9 mouse cellular contexts compared by ENCODE assay signal in genomic region chr19:44299902-44300301, GRCm38 (mm10). TPM values are rescaled to one million over a fixed set of nuclear protein-coding genes. Genes with fewer than 3 reads are reported as not detected.
DNase-seq lines count a peak whose midpoint lies in the region; ATAC-seq and TF ChIP-seq lines count a peak whose summit lies in the region.
"Had no signal": no experiment of that assay in that cellular context is flagged by ENCODE, and none has a peak within 500 bp of the region (broad histone marks: within the 10 kb centered on the region; RNA-seq: fewer than 3 reads in every experiment).

No protein-coding gene starts in this region.

- peak overlapping the region; percentile 38 for H3K4me2 ChIP-seq in hindbrain, embryonic 12.5 days (replicated peaks)
- H3K4me2 ChIP-seq in liver, embryonic 16.5 days (ENCODE audit: low read depth, low read length) = peak overlapping the region; percentile 53
- H3K4me2 ChIP-seq in stomach, postnatal 0 days (replicated peaks; ENCODE audit: low read depth) = no peak overlapping the region

- no peak for TF ChIP-seq EP300 in stomach, postnatal 0 days (optimal IDR thresholded peaks at IDR 0.05)

- H3K27ac ChIP-seq in hindbrain, embryonic 12.5 days = no peak overlapping the region; the same call in 1 of the 2 replicates
- H3K27ac ChIP-seq in liver, embryonic 16.5 days (ENCODE audit: low read length) = peak overlapping the region; percentile 53
- 0 out of 2 replicates have a peak overlapping the region, but pooled peaks have one; percentile 24 for H3K27ac ChIP-seq in stomach, postnatal 0 days (replicated peaks)

- H3K9me3 ChIP-seq in megakaryocyte, embryonic 14.5 days = no peaks in the 10 kb centered on the region
- H3K9me3 ChIP-seq in hindbrain, embryonic 12.5 days (replicated peaks) = no peaks in the 10 kb centered on the region
- H3K9me3 ChIP-seq in liver, embryonic 16.5 days (replicated peaks; ENCODE audit: control insufficient read depth, low read length) = no peaks in the 10 kb centered on the region
- no peaks in the 10 kb centered on the region for H3K9me3 ChIP-seq in stomach, postnatal 0 days (ENCODE audit: control insufficient read depth, low read length)

- WGBS in hindbrain, embryonic 12.5 days = 83% methylated on average over 6 of the region's 6 CpGs
- 14% methylated on average over 6 of the region's 6 CpGs for WGBS in liver, embryonic 16.5 days (ENCODE audit: insufficient replicate concordance)
- WGBS in stomach, postnatal 0 days = 35% methylated on average over 6 of the region's 6 CpGs

- DNase-seq in stomach, postnatal 0 days (ENCODE audit: low spot score) = peak; percentile 17
- DNase-seq in thymus, postnatal 14 days = no peak
- DNase-seq in embryo, embryonic 9.5 days (ENCODE audit: extremely low spot score) = no peak
- no peak for DNase-seq in gastrocnemius, adult 8-10 months (ENCODE audit: low spot score in 2 of 2)
- DNase-seq: cerebellum, adult 9-10 months had no signal

- no peaks in the 10 kb centered on the region for H3K27me3 ChIP-seq in megakaryocyte, embryonic 14.5 days (replicated peaks)
- H3K27me3 ChIP-seq in hindbrain, embryonic 12.5 days = no peaks in the 10 kb centered on the region
- H3K27me3 ChIP-seq in liver, embryonic 16.5 days (ENCODE audit: control insufficient read depth, insufficient read depth, low read depth, low read length) = no peaks in the 10 kb centered on the region
- H3K27me3 ChIP-seq in stomach, postnatal 0 days (ENCODE audit: control insufficient read depth, insufficient read depth, low read length) = no peaks in the 10 kb centered on the region

- ATAC-seq in megakaryocyte, adult 5-6 weeks (ENCODE audit: poor library complexity, severe bottlenecking) = no peak
- ATAC-seq in hindbrain, embryonic 12.5 days (ENCODE audit: low FRiP score) = no peak
- ATAC-seq in liver, embryonic 16.5 days (ENCODE audit: low read depth) = peak; percentile 39
- ATAC-seq in stomach, postnatal 0 days (ENCODE audit: low FRiP score, low TSS enrichment) = no peak

- peaks cover 90% of the 10 kb centered on the region for H3K4me1 ChIP-seq in megakaryocyte, embryonic 14.5 days
- H3K4me1 ChIP-seq in hindbrain, embryonic 12.5 days = peaks cover 68% of the 10 kb centered on the region
- peaks cover 75% of the 10 kb centered on the region for H3K4me1 ChIP-seq in liver, embryonic 16.5 days (ENCODE audit: control insufficient read depth, low read depth, low read length)
- peaks cover 10% of the 10 kb centered on the region for H3K4me1 ChIP-seq in stomach, postnatal 0 days (replicated peaks; ENCODE audit: control insufficient read depth, insufficient read depth)

- H3K9ac ChIP-seq in hindbrain, embryonic 12.5 days = 0 out of 2 replicates have a peak overlapping the region, but pooled peaks have one; percentile 19
- H3K9ac ChIP-seq in liver, embryonic 16.5 days (ENCODE audit: low read depth, low read length) = peak overlapping the region; percentile 33; the same call in 1 of the 2 replicates
- H3K9ac ChIP-seq in stomach, postnatal 0 days (ENCODE audit: low read length) = no peak overlapping the region

- peak overlapping the region; percentile 67 for H3K4me3 ChIP-seq in megakaryocyte, embryonic 14.5 days (replicated peaks)
- H3K4me3 ChIP-seq in hindbrain, embryonic 12.5 days = peak overlapping the region; percentile 13; the same call in 1 of the 2 replicates
- H3K4me3 ChIP-seq in liver, embryonic 16.5 days (ENCODE audit: low read depth, low read length) = no peak overlapping the region
- H3K4me3 ChIP-seq in stomach, postnatal 0 days (ENCODE audit: low read depth, low read length) = no peak overlapping the region

- peaks cover 97% of the 10 kb centered on the region for H3K36me3 ChIP-seq in megakaryocyte, embryonic 14.5 days (replicated peaks; ENCODE audit: low read length)
- H3K36me3 ChIP-seq in hindbrain, embryonic 12.5 days = peaks cover 97% of the 10 kb centered on the region
- peaks cover 50% of the 10 kb centered on the region for H3K36me3 ChIP-seq in liver, embryonic 16.5 days (ENCODE audit: control insufficient read depth, insufficient read depth)
- peaks cover 39% of the 10 kb centered on the region for H3K36me3 ChIP-seq in stomach, postnatal 0 days (ENCODE audit: control insufficient read depth, insufficient read depth, low read length)

- TF ChIP-seq CTCF in stomach, postnatal 0 days (IDR thresholded peaks at IDR 0.05; ENCODE audit: low read depth) = no peak

RNA-seq across cellular contexts. Expression of gene Scd2, which starts 6.4 kb away (rescaled TPM):
- polyA plus RNA-seq in megakaryocyte, embryonic 14.5 days (2012; ENCODE audit: insufficient read depth, low replicate concordance) = 6.4 and 14.5 TPM in 2 replicates
- total RNA-seq in megakaryocyte, adult 5-6 weeks (2015) = 30.0 and 33.3 TPM in 2 replicates
- 26.9 and 28.9 TPM in 2 replicates for total RNA-seq in megakaryocyte, adult 5-6 weeks (2017)
- polyA plus RNA-seq in hindbrain, embryonic 12.5 days (2016; fragmentation: Nextera tagmentation; extraction: Ambion mirVana) = 404 and 420 TPM in 2 replicates
- polyA plus RNA-seq in liver, embryonic 16.5 days (2015; fragmentation: Nextera tagmentation; extraction: Ambion mirVana) = 131 and 147 TPM in 2 replicates
- 29.5 and 34.0 TPM in 2 replicates for polyA plus RNA-seq in stomach, postnatal 0 days (2015; fragmentation: Nextera tagmentation; extraction: Ambion mirVana)
- total RNA-seq in gastrocnemius, adult 8-10 months (2022) = 1 to 10 TPM; 3.7 to 7.8 (median 7.1) TPM

RNA-seq across cellular contexts. Expression of gene Scd4, which starts 33.0 kb away (rescaled TPM):
- not detected in 2 replicates for polyA plus RNA-seq in megakaryocyte, embryonic 14.5 days (2012; ENCODE audit: insufficient read depth, low replicate concordance)
- 0.40 TPM in 1 of 2 replicates, not detected in the other for total RNA-seq in megakaryocyte, adult 5-6 weeks (2015)
- total RNA-seq in megakaryocyte, adult 5-6 weeks (2017) = 0.12 TPM in 1 of 2 replicates, not detected in the other
- 0.07 and 0.10 TPM in 2 replicates for polyA plus RNA-seq in hindbrain, embryonic 12.5 days (2016; fragmentation: Nextera tagmentation; extraction: Ambion mirVana)
- 0.04 and 0.07 TPM in 2 replicates for polyA plus RNA-seq in liver, embryonic 16.5 days (2015; fragmentation: Nextera tagmentation; extraction: Ambion mirVana)
- polyA plus RNA-seq in stomach, postnatal 0 days (2015; fragmentation: Nextera tagmentation; extraction: Ambion mirVana) = 0.08 TPM in 1 of 2 replicates, not detected in the other
- under 1 TPM in 1 of 4 experiments, not detected in 3; 0.13 TPM for total RNA-seq in gastrocnemius, adult 8-10 months (2022)

Comparison
In these comparisons a context has a peak if more than half of its experiments do, and no peak if none do; other contexts are left out.
1. H3K4me3 ChIP-seq: peak in megakaryocyte, embryonic 14.5 days (single experiment) and hindbrain, embryonic 12.5 days (single experiment); none in liver, embryonic 16.5 days (single experiment) and stomach, postnatal 0 days (single experiment).